Mouse (Mus musculus) limb, embryonic 12.5 days (tissue): ENCODE measurements at regions not wholly inside any gene's neighbourhood (a gene's known extent, or its start where the extent isn't known, plus 50 kb on each side); places are given as distances from the start of the nearest gene placed in this dataset.

Experiments used
- ATAC-seq: fragments of 200-750 bp; cut with Nextera tagmentation; 2 replicates; pipeline ENCODE4 v1.8.0; 2017; ENCODE audit warnings: low read depth, moderate TSS enrichment; ENCODE audit not compliant: insufficient number of reproducible peaks, insufficient read depth, low FRiP score, low TSS enrichment
- H3K27ac ChIP-seq: fragments of 300-500 bp; sonication (generic); 2 replicates; pipeline ENCODE4 v1.5.1; 2016; ENCODE audit warnings: mild to moderate bottlenecking, moderate library complexity
- H3K27me3 ChIP-seq: fragments of 300-500 bp; sonication (generic); 2 replicates; pipeline ENCODE4 v1.6.1; 2016; ENCODE audit warnings: mild to moderate bottlenecking, moderate library complexity
- H3K36me3 ChIP-seq: fragments of 300-500 bp; sonication (generic); 2 replicates; pipeline ENCODE4 v1.6.1; 2016; ENCODE audit warnings: mild to moderate bottlenecking, moderate library complexity
- H3K4me1 ChIP-seq: fragments of 300-500 bp; sonication (generic); replicated peaks from 2 replicates; pipeline ENCODE4 v1.6.1; 2016
- H3K4me2 ChIP-seq: fragments of 300-500 bp; sonication (generic); 2 replicates; pipeline ENCODE4 v1.6.1; 2016; ENCODE audit warnings: mild to moderate bottlenecking, moderate library complexity
- H3K4me3 ChIP-seq: fragments of 300-500 bp; sonication (generic); replicated peaks from 2 replicates; pipeline ENCODE4 v1.5.1; 2016; ENCODE audit warnings: mild to moderate bottlenecking
- H3K9ac ChIP-seq: fragments of 300-500 bp; sonication (generic); replicated peaks from 2 replicates; pipeline ENCODE4 v1.6.1; 2016; ENCODE audit warnings: mild to moderate bottlenecking, moderate library complexity
- H3K9me3 ChIP-seq: fragments of 300-500 bp; sonication (generic); 2 replicates; pipeline ENCODE4 v1.6.1; 2016; ENCODE audit warnings: mild to moderate bottlenecking, moderate library complexity
- WGBS: fragments of 180-500 bp; shearing (Covaris S2); methylation state at CpG from one replicate; pipeline ENCODE4 v1.1.7; 2016; 5-methylcytosine and 5-hydroxymethylcytosine counted together

- H3K27ac ChIP-seq, result peak overlapping the region; percentile 99
- no peaks in the 10 kb centered on the region for H3K9me3 ChIP-seq
- ATAC-seq, result peak; percentile 86
- peaks cover 14% of the 10 kb centered on the region; the same call in 1 of the 2 replicates for H3K36me3 ChIP-seq
- peaks cover 42% of the 10 kb centered on the region for H3K4me1 ChIP-seq
- H3K4me3 ChIP-seq, result peak overlapping the region; percentile 69
- H3K27me3 ChIP-seq, result no peaks in the 10 kb centered on the region
- H3K4me2 ChIP-seq, result peak overlapping the region; percentile 89
- H3K9ac ChIP-seq, result peak overlapping the region; percentile 79
- WGBS, result 1% methylated on average over 35 of the region's 35 CpGs
Observed at GRCm38 (mm10) chr17:47140969-47141842, 130.8 kb upstream of the Ubr2 start.

GRCm38 (mm10) chr17:47140241-47140968 is 130.0 kb upstream of the Ubr2 start:
- Histone ChIP-seq H3K9me3 (no peaks in the 10 kb centered on the region), H3K4me2 (peak overlapping the region; percentile 89), H3K4me3 (peak overlapping the region; percentile 69), H3K27ac (peak overlapping the region; percentile 99), H3K36me3 (peaks cover 6% of the 10 kb centered on the region; the same call in 1 of the 2 replicates), H3K9ac (peak overlapping the region; percentile 79), H3K4me1 (peaks cover 41% of the 10 kb centered on the region), H3K27me3 (no peaks in the 10 kb centered on the region)
- WGBS, result 1% methylated on average over 49 of the region's 53 CpGs
- peak; percentile 33 for ATAC-seq

GRCm38 (mm10) chr17:47139730-47140231 is 129.4 kb upstream of the Ubr2 start:
- H3K4me3 ChIP-seq, result peak overlapping the region; percentile 69
- H3K9ac ChIP-seq, result peak overlapping the region; percentile 79
- WGBS, result under 1% methylated on average over 29 of the region's 34 CpGs
- peak overlapping the region; percentile 99 for H3K27ac ChIP-seq
- no peaks in the 10 kb centered on the region for H3K9me3 ChIP-seq
- H3K4me2 ChIP-seq, result peak overlapping the region; percentile 89
- H3K36me3 ChIP-seq, result 0 out of 2 replicates have a peak, but pooled peaks cover 4% of the 10 kb centered on the region
- peaks cover 35% of the 10 kb centered on the region for H3K4me1 ChIP-seq
- H3K27me3 ChIP-seq, result no peaks in the 10 kb centered on the region
- ATAC-seq, result peak; percentile 89

GRCm38 (mm10) chr17:47139171-47139617 is 128.8 kb upstream of the Ubr2 start:
- H3K36me3 ChIP-seq, result no peaks in the 10 kb centered on the region
- no peaks in the 10 kb centered on the region for H3K9me3 ChIP-seq
- peak overlapping the region; percentile 69 for H3K4me3 ChIP-seq
- H3K9ac ChIP-seq, result peak overlapping the region; percentile 42; the same call in 1 of the 2 replicates
- peak overlapping the region; percentile 89 for H3K4me2 ChIP-seq
- no peak for ATAC-seq
- H3K27me3 ChIP-seq, result no peaks in the 10 kb centered on the region
- 5% methylated on average over 27 of the region's 27 CpGs for WGBS
- peaks cover 29% of the 10 kb centered on the region for H3K4me1 ChIP-seq
- H3K27ac ChIP-seq, result peak overlapping the region; percentile 99

- no peaks in the 10 kb centered on the region for H3K27me3 ChIP-seq
Observed at GRCm38 (mm10) chr17:47138174-47138573, 127.8 kb upstream of the Ubr2 start.

GRCm38 (mm10) chr17:47135391-47135790 is 125.0 kb upstream of the Ubr2 start:
- Histone ChIP-seq H3K4me3 (no peak overlapping the region), H3K36me3 (no peaks in the 10 kb centered on the region), H3K9ac (no peak overlapping the region), H3K9me3 (no peaks in the 10 kb centered on the region), H3K27ac (no peak overlapping the region), H3K4me2 (no peak overlapping the region), H3K27me3 (no peaks in the 10 kb centered on the region), H3K4me1 (peaks cover 8% of the 10 kb centered on the region)
- ATAC-seq, result no peak
- WGBS, result 78% methylated on average over 5 of the region's 5 CpGs

More at GRCm38 (mm10) chr17:47138174-47138573, 127.8 kb upstream of the Ubr2 start:
- H3K27ac ChIP-seq, result no peak overlapping the region
- no peak for ATAC-seq
- 47% methylated on average over 6 of the region's 6 CpGs for WGBS
- H3K4me1 ChIP-seq, result peaks cover 19% of the 10 kb centered on the region
- no peaks in the 10 kb centered on the region for H3K9me3 ChIP-seq
- H3K9ac ChIP-seq, result no peak overlapping the region
- no peaks in the 10 kb centered on the region for H3K36me3 ChIP-seq
- no peak overlapping the region for H3K4me2 ChIP-seq
- no peak overlapping the region for H3K4me3 ChIP-seq

- Histone ChIP-seq H3K27me3 (no peaks in the 10 kb centered on the region), H3K4me1 (peaks cover 3% of the 10 kb centered on the region), H3K4me2 (no peak overlapping the region), H3K27ac (no peak overlapping the region), H3K9me3 (no peaks in the 10 kb centered on the region), H3K4me3 (no peak overlapping the region), H3K9ac (no peak overlapping the region), H3K36me3 (no peaks in the 10 kb centered on the region)
- 47% methylated on average over 2 of the region's 2 CpGs for WGBS
- ATAC-seq, result no peak
Observed at GRCm38 (mm10) chr17:47133785-47134184, 123.4 kb upstream of the Ubr2 start.

- H3K9me3 ChIP-seq, result no peaks in the 10 kb centered on the region
- H3K4me1 ChIP-seq, result no peaks in the 10 kb centered on the region
- WGBS, result 89% methylated on average over 3 of the region's 3 CpGs
- H3K27me3 ChIP-seq, result no peaks in the 10 kb centered on the region
- H3K4me3 ChIP-seq, result no peak overlapping the region
- H3K27ac ChIP-seq, result no peak overlapping the region
- no peak for ATAC-seq
- H3K4me2 ChIP-seq, result no peak overlapping the region
- no peaks in the 10 kb centered on the region for H3K36me3 ChIP-seq
- no peak overlapping the region for H3K9ac ChIP-seq
Observed at GRCm38 (mm10) chr17:47127571-47127970, 117.2 kb upstream of the Ubr2 start.

GRCm38 (mm10) chr17:47123576-47123975 is 113.2 kb upstream of the Ubr2 start:
- Histone ChIP-seq H3K4me1 (no peaks in the 10 kb centered on the region), H3K9ac (no peak overlapping the region), H3K27ac (no peak overlapping the region), H3K27me3 (no peaks in the 10 kb centered on the region), H3K36me3 (no peaks in the 10 kb centered on the region), H3K4me3 (no peak overlapping the region), H3K4me2 (no peak overlapping the region), H3K9me3 (no peaks in the 10 kb centered on the region)
- no peak for ATAC-seq
- WGBS, result 92% methylated on average over 18 of the region's 18 CpGs

- WGBS, result 77% methylated on average over 9 of the region's 9 CpGs
- Histone ChIP-seq H3K9me3 (no peaks in the 10 kb centered on the region), H3K27ac (no peak overlapping the region), H3K27me3 (no peaks in the 10 kb centered on the region), H3K4me1 (no peaks in the 10 kb centered on the region), H3K9ac (no peak overlapping the region), H3K4me2 (no peak overlapping the region), H3K36me3 (no peaks in the 10 kb centered on the region), H3K4me3 (no peak overlapping the region)
- no peak for ATAC-seq
Observed at GRCm38 (mm10) chr17:47122221-47122620, 111.9 kb upstream of the Ubr2 start.

GRCm38 (mm10) chr17:47118010-47118409 is 107.7 kb upstream of the Ubr2 start:
- no peaks in the 10 kb centered on the region for H3K36me3 ChIP-seq
- no peak overlapping the region for H3K4me3 ChIP-seq
- H3K9me3 ChIP-seq, result no peaks in the 10 kb centered on the region
- H3K27me3 ChIP-seq, result no peaks in the 10 kb centered on the region
- no peak overlapping the region for H3K9ac ChIP-seq
- H3K4me1 ChIP-seq, result no peaks in the 10 kb centered on the region
- no peak overlapping the region for H3K27ac ChIP-seq
- WGBS, result 83% methylated on average over 7 of the region's 7 CpGs
- no peak for ATAC-seq
- no peak overlapping the region for H3K4me2 ChIP-seq
